Mouse (Mus musculus) frontal cortex, adult (tissue): ENCODE results near the gene Cry1.
A peak's percentile ranks its signal among the peaks of the same experiment; 100 is the strongest.

Source experiments
- ATAC-seq: cut with Nextera tagmentation; 2 replicates; pipeline ENCODE4 v1.9.2; 2017; ENCODE audit warnings: mild to moderate bottlenecking, moderate library complexity, mixed read lengths; ENCODE audit not compliant: low TSS enrichment

Gene Cry1

DNA sequence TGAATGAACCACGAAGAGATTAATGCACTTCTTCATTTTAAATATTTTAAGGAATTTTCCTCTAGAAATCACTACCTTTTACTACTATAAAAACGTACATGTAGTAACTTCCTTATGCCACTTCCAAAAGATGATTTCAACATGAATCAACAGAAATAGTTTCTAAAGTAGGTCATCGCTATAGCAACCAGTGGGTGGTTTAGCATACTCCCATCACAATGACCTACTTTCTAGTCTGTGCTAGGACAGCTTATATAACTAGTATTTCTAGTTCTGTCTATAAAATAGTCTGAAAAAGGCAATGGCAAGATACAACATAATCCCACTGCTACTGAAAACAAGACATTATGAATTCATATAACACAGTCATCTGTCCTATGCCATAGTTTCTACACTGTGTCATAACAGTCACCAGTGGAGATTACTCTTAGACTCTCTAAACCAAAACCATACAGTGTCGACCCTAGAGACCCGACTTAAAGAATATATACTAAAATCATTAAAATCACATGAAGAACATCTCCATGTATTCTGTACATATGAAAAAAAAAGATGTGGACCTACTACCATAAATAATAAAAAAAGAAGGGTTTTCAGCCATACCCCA, 23.0 kb downstream of the Cry1 start:
- ATAC-seq, result peak; percentile 98

GRCm38 (mm10) chr10:85159989-85160619, 24.8 kb downstream of the Cry1 start:
- no peak for ATAC-seq

DNA sequence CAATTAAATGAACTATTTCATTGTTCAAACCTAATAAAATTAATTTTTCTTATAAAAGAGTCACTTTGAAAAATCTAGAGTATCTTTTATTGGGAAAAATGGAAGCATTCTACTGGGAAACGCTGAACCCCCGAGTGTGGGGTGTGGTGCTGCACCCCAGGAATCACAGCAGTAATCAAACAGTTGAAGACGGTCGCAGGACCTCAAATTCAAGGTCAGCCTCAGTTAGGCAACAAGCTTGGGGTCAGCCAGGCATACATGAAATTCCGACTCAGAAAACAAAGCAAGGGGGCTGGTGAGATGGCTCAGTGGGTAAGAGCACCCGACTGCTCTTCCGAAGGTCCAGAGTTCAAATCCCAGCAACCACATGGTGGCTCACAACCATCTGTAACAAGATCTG, 27.4 kb downstream of the Cry1 start:
- ATAC-seq, result no peak

DNA sequence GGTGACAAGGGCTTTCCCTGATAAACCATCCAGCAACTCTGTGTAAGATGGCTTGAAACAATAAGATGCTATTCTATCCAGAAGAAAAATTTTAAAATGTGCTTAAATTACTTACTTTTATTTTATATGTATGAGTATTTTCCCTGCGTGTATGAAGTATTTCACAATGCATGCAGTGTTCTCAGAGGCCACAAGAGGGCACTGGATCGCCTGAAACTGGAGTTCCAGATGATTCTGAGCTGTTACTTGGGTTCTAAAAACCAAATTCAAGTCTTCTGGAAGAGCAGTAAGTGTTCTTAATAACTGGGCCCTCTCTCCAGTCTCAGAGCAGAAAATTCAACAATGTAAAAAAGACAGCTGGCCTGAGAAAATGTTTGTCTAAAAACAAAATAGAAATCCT, 30.7 kb downstream of the Cry1 start:
- peak; percentile 62; the same call in 1 of the 2 replicates for ATAC-seq

GRCm38 (mm10) chr10:85149226-85149625, 35.6 kb downstream of the Cry1 start:
- ATAC-seq, result no peak

- no peak for ATAC-seq
Observed at GRCm38 (mm10) chr10:85146282-85146681, 38.6 kb downstream of the Cry1 start.

GRCm38 (mm10) chr10:85141465-85141864, 43.4 kb downstream of the Cry1 start:
- no peak for ATAC-seq

- no peak for ATAC-seq
Observed at GRCm38 (mm10) chr10:85136573-85136972, 48.3 kb downstream of the Cry1 start.

DNA sequence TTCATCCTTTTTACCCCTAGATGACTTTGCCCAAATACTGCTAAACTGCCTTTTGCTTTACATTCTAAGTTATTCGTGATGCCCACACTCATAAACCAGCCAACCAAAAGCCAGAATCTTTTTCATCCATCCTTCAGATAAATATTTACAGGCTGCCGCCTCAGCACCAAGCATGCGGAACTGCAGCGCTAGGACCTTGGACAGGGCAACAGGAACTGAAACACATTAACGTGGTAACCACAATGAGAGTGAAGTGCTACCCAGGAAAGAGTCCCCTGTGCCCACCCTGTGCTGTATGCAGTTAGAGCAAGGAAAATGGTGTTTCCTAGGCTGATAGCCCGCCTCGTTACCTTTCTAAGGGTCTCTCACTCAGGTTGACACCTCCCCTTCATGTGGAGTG, 56.4 kb downstream of the Cry1 start:
- no peak for ATAC-seq

DNA sequence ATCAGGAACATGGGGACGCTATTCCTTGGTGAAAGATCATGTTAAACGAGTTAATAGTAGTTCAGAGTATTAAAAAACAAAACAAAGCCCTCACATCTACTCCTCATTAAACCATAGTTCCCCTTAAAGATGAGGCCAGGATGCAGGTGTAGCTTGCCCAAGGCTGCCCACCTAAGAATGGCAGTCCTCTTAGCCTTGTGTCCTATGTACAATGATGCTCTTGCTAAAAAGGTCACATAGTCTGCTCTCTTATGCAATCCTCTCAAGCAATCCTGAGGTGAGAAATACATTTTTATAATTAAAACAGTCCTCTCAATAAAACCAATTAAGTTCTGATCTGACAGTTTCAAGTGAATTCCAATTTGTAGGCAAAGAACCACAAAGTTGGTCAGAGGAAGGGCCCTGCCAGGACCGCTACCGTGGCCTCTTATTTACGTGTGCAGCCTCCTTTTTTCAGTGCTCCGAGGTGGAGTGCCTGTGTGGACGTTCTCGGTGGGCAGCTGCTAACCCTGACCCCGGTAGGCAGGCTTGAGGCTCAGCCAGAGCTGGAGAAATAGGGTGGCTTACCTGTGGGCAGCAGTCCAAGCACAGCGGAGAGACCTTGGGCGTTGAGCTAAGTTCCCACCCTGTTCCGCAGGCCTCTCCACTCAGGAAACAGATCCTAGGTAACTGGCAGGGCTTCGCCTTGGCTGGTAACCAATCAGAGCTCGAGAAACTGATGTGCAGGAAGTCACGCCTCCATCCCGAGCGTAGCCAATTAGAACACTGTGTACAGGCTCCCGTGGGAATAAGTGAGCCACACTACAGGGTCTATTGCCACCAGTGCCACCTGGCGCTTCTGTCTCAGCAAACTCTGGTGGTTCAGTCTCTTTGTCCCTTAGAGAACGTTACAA, 57.2 kb downstream of the Cry1 start, which contains the start of gene Mterf2:
Gene Mterf2, minus strand, starts transcription at position 633 of the 893 bp plus-strand sequence.
- ATAC-seq, result peak; percentile 100

GRCm38 (mm10) chr10:85125184-85125583, 59.7 kb downstream of the Cry1 start:
- ATAC-seq, result no peak

DNA sequence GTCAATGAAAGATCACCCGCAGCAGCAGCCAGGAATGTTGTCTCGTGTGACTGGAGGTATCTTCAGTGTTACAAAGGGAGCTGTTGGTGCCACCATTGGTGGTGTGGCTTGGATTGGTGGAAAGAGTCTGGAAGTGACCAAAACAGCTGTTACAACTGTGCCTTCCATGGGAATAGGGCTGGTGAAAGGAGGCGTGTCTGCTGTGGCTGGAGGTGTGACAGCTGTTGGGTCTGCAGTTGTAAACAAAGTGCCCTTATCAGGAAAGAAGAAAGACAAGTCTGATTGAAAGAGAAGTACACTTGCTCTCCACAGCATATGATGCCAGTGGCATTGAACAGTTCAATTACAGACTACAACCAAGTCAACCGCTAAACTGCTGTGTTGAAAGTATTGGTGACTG, 70.5 kb downstream of the Cry1 start:
- no peak for ATAC-seq

- ATAC-seq, result peak; percentile 20
Observed at GRCm38 (mm10) chr10:85103085-85103885, 81.6 kb downstream of the Cry1 start.

DNA sequence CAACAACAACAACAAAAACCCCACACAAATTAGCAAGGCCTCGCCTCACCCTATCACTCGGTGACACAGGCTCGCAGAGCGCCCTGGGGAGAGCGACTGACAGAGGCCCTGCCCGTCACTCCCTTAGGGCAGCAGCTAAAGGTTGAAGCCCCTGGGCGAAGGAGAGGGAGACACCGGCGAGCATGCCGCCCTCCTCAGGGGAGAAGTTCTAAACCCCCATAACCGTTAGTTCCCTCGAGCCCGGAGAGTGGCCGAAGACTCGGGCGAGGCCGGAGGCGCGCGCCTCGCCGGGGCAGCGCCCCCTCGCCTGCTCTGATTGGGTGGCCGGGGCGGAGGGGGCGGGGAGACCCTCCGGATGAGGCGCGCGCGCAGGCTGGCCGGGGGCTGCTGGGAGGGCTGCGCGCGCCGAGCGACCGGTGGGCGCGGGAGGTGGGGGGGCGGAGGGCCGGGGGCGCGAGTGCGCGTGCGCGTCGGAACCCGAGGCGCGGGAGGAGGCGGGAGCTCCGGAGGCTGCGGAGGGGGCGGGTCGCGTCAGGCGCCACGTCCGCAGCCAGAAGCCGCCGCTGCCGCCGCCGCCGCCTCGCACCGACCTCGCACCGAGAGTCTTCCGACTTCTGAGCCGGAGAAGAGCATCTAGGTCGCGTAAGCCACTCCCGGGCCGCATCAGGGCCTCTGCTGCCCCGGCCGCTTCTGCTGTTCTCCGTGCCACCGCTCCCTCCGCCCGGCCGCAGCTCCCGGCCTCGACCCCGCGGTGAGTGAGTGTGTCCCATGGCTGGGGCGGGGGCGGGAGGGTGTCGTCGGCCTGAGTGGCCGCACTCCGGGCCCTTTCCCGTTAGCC, 82.4 kb downstream of the Cry1 start, which contains the start of the genes Fhl4 and Tmem263:
Gene Fhl4, minus strand, starts transcription at position 249 of the 838 bp plus-strand sequence.
Gene Tmem263, plus strand, starts transcription at position 381 of the 838 bp plus-strand sequence.
- ATAC-seq, result peak; percentile 82

DNA sequence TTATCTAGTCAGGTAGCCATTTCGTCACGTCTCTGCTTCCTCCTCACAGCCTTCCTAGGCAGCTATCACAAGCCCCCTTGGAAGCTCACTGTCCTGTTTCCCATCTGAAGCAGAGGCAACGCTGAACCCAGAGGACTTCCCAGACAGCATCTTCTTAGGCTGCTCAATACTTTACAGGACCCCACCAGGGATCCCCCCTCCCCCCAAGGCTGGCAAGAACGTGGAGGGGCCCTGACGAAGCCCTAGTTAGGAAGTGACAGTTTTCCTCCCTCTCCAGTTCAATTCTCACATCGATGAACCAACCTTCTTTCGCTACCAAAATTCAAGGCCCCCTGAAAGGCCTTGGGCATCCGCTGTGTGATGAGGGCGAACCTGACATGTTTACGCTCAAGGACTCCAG, 83.0 kb downstream of the Cry1 start:
- ATAC-seq, result peak; percentile 18; the same call in 1 of the 2 replicates
